Mouse (Mus musculus): ENCODE data around the gene Ccnl2. TPM values are rescaled to one million over a fixed set of nuclear protein-coding genes. Genes with fewer than 3 reads are reported as not detected.
A peak's percentile ranks its signal among the peaks of the same experiment; 100 is the strongest.

The Ccnl2 gene
- polyA plus RNA-seq, 2 experiments, result 51.2 to 65.8 TPM

- no peak for TF ChIP-seq CTCF (IDR thresholded peaks at IDR 0.05; ENCODE audit: low read depth)
- TF ChIP-seq EP300 (IDR thresholded peaks at IDR 0.05; ENCODE audit: low read depth), result no peak
- no peak overlapping the region for H3K9ac ChIP-seq (replicated peaks)
- 77% methylated on average over 7 of the region's 7 CpGs for WGBS (ENCODE audit: insufficient replicate concordance)
- no peak overlapping the region for H3K4me3 ChIP-seq (ENCODE audit: insufficient read depth in 1 of 2, low read depth in 2 of 2, low read length in 2 of 2)
- DNase-seq (ENCODE audit: low read depth in 3 of 3, low spot score in 3 of 3) (no peak), ATAC-seq (ENCODE audit: insufficient read depth) (no peak)
- H3K4me2 ChIP-seq (ENCODE audit: low read depth), result no peak overlapping the region
- no peaks in the 10 kb centered on the region for H3K4me1 ChIP-seq (replicated peaks; ENCODE audit: control insufficient read depth in 2 of 2, insufficient read depth in 2 of 2, low read length in 1 of 2)
- no peaks in the 10 kb centered on the region for H3K9me3 ChIP-seq (ENCODE audit: control insufficient read depth, low read length)
- H3K36me3 ChIP-seq (replicated peaks; ENCODE audit: control insufficient read depth, insufficient read depth, low read depth), result peaks cover 1% of the 10 kb centered on the region; the same call in 1 of the 2 replicates
- no peaks in the 10 kb centered on the region for H3K27me3 ChIP-seq (ENCODE audit: control insufficient read depth, insufficient read depth, low read length)
- no peak overlapping the region for H3K27ac ChIP-seq
Measured at GRCm38 (mm10) chr4:155861787-155862186, 49.5 kb downstream of the Ccnl2 start.

GRCm38 (mm10) chr4:155863001-155863400 lies 50.7 kb downstream of the Ccnl2 start, which contains the start of gene Tas1r3:
Gene Tas1r3, minus strand, starts transcription at chr4:155863362.
- TF ChIP-seq CTCF (IDR thresholded peaks at IDR 0.05; ENCODE audit: low read depth), result no peak
- no peak for TF ChIP-seq EP300 (IDR thresholded peaks at IDR 0.05; ENCODE audit: low read depth)
- Histone ChIP-seq H3K4me2 (ENCODE audit: low read depth) (no peak within 1 kb of the TSS), H3K9ac (replicated peaks) (no peak within 1 kb of the TSS), H3K27ac (no peak within 1 kb of the TSS), H3K27me3 (ENCODE audit: control insufficient read depth, insufficient read depth, low read length) (no peaks in the 10 kb centered on the region), H3K4me1 (replicated peaks; ENCODE audit: control insufficient read depth in 2 of 2, insufficient read depth in 2 of 2, low read length in 1 of 2) (peaks cover 0 to under 1% of the 10 kb centered on the region in 2 experiments; a peak in 1 of 4 replicates), H3K9me3 (ENCODE audit: control insufficient read depth, low read length) (no peaks in the 10 kb centered on the region), H3K4me3 (ENCODE audit: insufficient read depth in 1 of 2, low read depth in 2 of 2, low read length in 2 of 2) (no peak within 1 kb of the TSS), H3K36me3 (replicated peaks; ENCODE audit: control insufficient read depth, insufficient read depth, low read depth) (peaks cover 4% of the 10 kb centered on the region)
- no peak for DNase-seq (ENCODE audit: low read depth in 3 of 3, low spot score in 3 of 3)
- no peak for ATAC-seq (ENCODE audit: insufficient read depth)
- WGBS (ENCODE audit: insufficient replicate concordance), result 58% methylated on average over 5 of the region's 5 CpGs

- Histone ChIP-seq H3K4me1 (replicated peaks; ENCODE audit: control insufficient read depth in 2 of 2, insufficient read depth in 2 of 2, low read length in 1 of 2) (peaks cover 6 to 20% of the 10 kb centered on the region in 2 experiments), H3K9ac (replicated peaks) (peak overlapping the region; percentile 81), H3K4me2 (ENCODE audit: low read depth) (peak overlapping the region; percentile 92), H3K36me3 (replicated peaks; ENCODE audit: control insufficient read depth, insufficient read depth, low read depth) (peaks cover 9% of the 10 kb centered on the region), H3K27me3 (ENCODE audit: control insufficient read depth, insufficient read depth, low read length) (no peaks in the 10 kb centered on the region), H3K9me3 (ENCODE audit: control insufficient read depth, low read length) (no peaks in the 10 kb centered on the region), H3K4me3 (ENCODE audit: insufficient read depth in 1 of 2, low read depth in 2 of 2, low read length in 2 of 2) (peak overlapping the region; percentile 69 to 86), H3K27ac (no peak overlapping the region)
- no peak for TF ChIP-seq EP300 (IDR thresholded peaks at IDR 0.05; ENCODE audit: low read depth)
- no peak for TF ChIP-seq CTCF (IDR thresholded peaks at IDR 0.05; ENCODE audit: low read depth)
- DNase-seq (ENCODE audit: low read depth in 3 of 3, low spot score in 3 of 3) (no peak), ATAC-seq (ENCODE audit: insufficient read depth) (peak; percentile 44)
- 4% methylated on average over 22 of the region's 22 CpGs for whole genome bisulfite sequencing (ENCODE audit: insufficient replicate concordance)
Measured at GRCm38 (mm10) chr4:155868614-155869298, 56.5 kb downstream of the Ccnl2 start.

GRCm38 (mm10) chr4:155869317-155870033 lies 57.2 kb downstream of the Ccnl2 start, which contains the start of the genes Cptp and Ints11:
Gene Cptp, minus strand, starts transcription at chr4:155869440.
Gene Ints11, plus strand, starts transcription at chr4:155869546.
- H3K4me3 ChIP-seq (ENCODE audit: insufficient read depth in 1 of 2, low read depth in 2 of 2, low read length in 2 of 2), result peak within 1 kb of the TSS; percentile 69 to 94
- H3K4me2 ChIP-seq (ENCODE audit: low read depth), result peak within 1 kb of the TSS; percentile 92
- peak within 1 kb of the TSS; percentile 2; the same call in 1 of the 2 replicates for H3K27ac ChIP-seq
- ATAC-seq (ENCODE audit: insufficient read depth) (peak; percentile 96), DNase-seq (ENCODE audit: low read depth in 3 of 3, low spot score in 3 of 3) (peak; percentile 89 to 91 (median 90))
- H3K36me3 ChIP-seq (replicated peaks; ENCODE audit: control insufficient read depth, insufficient read depth, low read depth), result peaks cover 12% of the 10 kb centered on the region
- peaks cover 6 to 20% of the 10 kb centered on the region in 2 experiments for H3K4me1 ChIP-seq (replicated peaks; ENCODE audit: control insufficient read depth in 2 of 2, insufficient read depth in 2 of 2, low read length in 1 of 2)
- TF ChIP-seq EP300 (IDR thresholded peaks at IDR 0.05; ENCODE audit: low read depth), result no peak
- peak; percentile 20; the same call in 1 of the 2 replicates for TF ChIP-seq CTCF (IDR thresholded peaks at IDR 0.05; ENCODE audit: low read depth)
- peak within 1 kb of the TSS; percentile 81 for H3K9ac ChIP-seq (replicated peaks)
- WGBS (ENCODE audit: insufficient replicate concordance), result under 1% methylated on average over 63 of the region's 63 CpGs
- no peaks in the 10 kb centered on the region for H3K9me3 ChIP-seq (ENCODE audit: control insufficient read depth, low read length)
- no peaks in the 10 kb centered on the region for H3K27me3 ChIP-seq (ENCODE audit: control insufficient read depth, insufficient read depth, low read length)

GRCm38 (mm10) chr4:155871404-155871803 lies 59.1 kb downstream of the Ccnl2 start:
- H3K9ac ChIP-seq (replicated peaks), result no peak overlapping the region
- 72% methylated on average over 7 of the region's 7 CpGs for WGBS (ENCODE audit: insufficient replicate concordance)

More at GRCm38 (mm10) chr4:155871404-155871803, 59.1 kb downstream of the Ccnl2 start:
- H3K36me3 ChIP-seq (replicated peaks; ENCODE audit: control insufficient read depth, insufficient read depth, low read depth), result peaks cover 26% of the 10 kb centered on the region
- no peak overlapping the region for H3K27ac ChIP-seq
- H3K4me2 ChIP-seq (ENCODE audit: low read depth), result no peak overlapping the region
- peaks cover 6 to 20% of the 10 kb centered on the region in 2 experiments for H3K4me1 ChIP-seq (replicated peaks; ENCODE audit: control insufficient read depth in 2 of 2, insufficient read depth in 2 of 2, low read length in 1 of 2)
- H3K9me3 ChIP-seq (ENCODE audit: control insufficient read depth, low read length), result no peaks in the 10 kb centered on the region
- H3K4me3 ChIP-seq (ENCODE audit: insufficient read depth in 1 of 2, low read depth in 2 of 2, low read length in 2 of 2), result no peak overlapping the region
- ATAC-seq (ENCODE audit: insufficient read depth), result no peak
- TF ChIP-seq CTCF (IDR thresholded peaks at IDR 0.05; ENCODE audit: low read depth) (no peak), EP300 (IDR thresholded peaks at IDR 0.05; ENCODE audit: low read depth) (no peak)
- no peaks in the 10 kb centered on the region for H3K27me3 ChIP-seq (ENCODE audit: control insufficient read depth, insufficient read depth, low read length)
- DNase-seq (ENCODE audit: low read depth in 3 of 3, low spot score in 3 of 3), result no peak

Small RNA genes within 50 kb of the gene (microRNA-seq; reads per million reads assigned to microRNA genes)
- not detected for gene Gm27743

Other genes starting within 250 kb of the Ccnl2 start
- 4.1 and 4.2 TPM in 2 replicates for gene Slc35e2, start 211.1 kb upstream of the Ccnl2 start, polyA plus RNA-seq (2012; rRNA removed)
- gene Slc35e2, start 211.1 kb upstream of the Ccnl2 start, polyA plus RNA-seq (2014; fragmentation: Nextera tagmentation; extraction: Ambion mirVana), result 6.7 and 7.9 TPM in 2 replicates
- gene Cdk11b, start 187.6 kb upstream of the Ccnl2 start, polyA plus RNA-seq (2012; rRNA removed), result 12.6 and 21.4 TPM in 2 replicates
- gene Cdk11b, start 187.6 kb upstream of the Ccnl2 start, polyA plus RNA-seq (2014; fragmentation: Nextera tagmentation; extraction: Ambion mirVana), result 16.3 and 19.4 TPM in 2 replicates
- not detected in 2 replicates for gene Gm10563, start 167.1 kb upstream of the Ccnl2 start, polyA plus RNA-seq (2012; rRNA removed)
- not detected in 2 replicates for gene Gm10563, start 167.1 kb upstream of the Ccnl2 start, polyA plus RNA-seq (2014; fragmentation: Nextera tagmentation; extraction: Ambion mirVana)
- 3.4 and 5.4 TPM in 2 replicates for gene Mmp23, start 159.1 kb upstream of the Ccnl2 start, polyA plus RNA-seq (2012; rRNA removed)
- 2.8 TPM in 2 replicates for gene Mmp23, start 159.1 kb upstream of the Ccnl2 start, polyA plus RNA-seq (2014; fragmentation: Nextera tagmentation; extraction: Ambion mirVana)
- gene Mib2, start 143.3 kb upstream of the Ccnl2 start, polyA plus RNA-seq (2012; rRNA removed), result 4.8 and 4.9 TPM in 2 replicates
- 1.8 and 1.9 TPM in 2 replicates for gene Mib2, start 143.3 kb upstream of the Ccnl2 start, polyA plus RNA-seq (2014; fragmentation: Nextera tagmentation; extraction: Ambion mirVana)
- gene Fndc10, start 118.1 kb upstream of the Ccnl2 start, polyA plus RNA-seq (2012; rRNA removed), result 0.58 and 0.87 TPM in 2 replicates
- gene Fndc10, start 118.1 kb upstream of the Ccnl2 start, polyA plus RNA-seq (2014; fragmentation: Nextera tagmentation; extraction: Ambion mirVana), result 0.10 and 0.15 TPM in 2 replicates
- gene Ssu72, start 107.7 kb upstream of the Ccnl2 start, polyA plus RNA-seq (2012; rRNA removed), result 38.6 and 39.5 TPM in 2 replicates
- gene Ssu72, start 107.7 kb upstream of the Ccnl2 start, polyA plus RNA-seq (2014; fragmentation: Nextera tagmentation; extraction: Ambion mirVana), result 53.9 and 56.9 TPM in 2 replicates
- 0.06 and 0.17 TPM in 2 replicates for gene Tmem240, start 77.7 kb upstream of the Ccnl2 start, polyA plus RNA-seq (2012; rRNA removed)
- gene Tmem240, start 77.7 kb upstream of the Ccnl2 start, polyA plus RNA-seq (2014; fragmentation: Nextera tagmentation; extraction: Ambion mirVana), result 0.06 TPM in 1 of 2 replicates, not detected in the other
- 28.7 and 41.8 TPM in 2 replicates for gene Atad3a, start 51.4 kb upstream of the Ccnl2 start, polyA plus RNA-seq (2012; rRNA removed)
- 31.2 and 38.7 TPM in 2 replicates for gene Atad3a, start 51.4 kb upstream of the Ccnl2 start, polyA plus RNA-seq (2014; fragmentation: Nextera tagmentation; extraction: Ambion mirVana)
- 0.13 and 0.15 TPM in 2 replicates for gene Vwa1, start 37.8 kb upstream of the Ccnl2 start, polyA plus RNA-seq (2012; rRNA removed)
- gene Vwa1, start 37.8 kb upstream of the Ccnl2 start, polyA plus RNA-seq (2014; fragmentation: Nextera tagmentation; extraction: Ambion mirVana), result 0.14 and 0.19 TPM in 2 replicates
- gene Tmem88b, start 26.6 kb upstream of the Ccnl2 start, polyA plus RNA-seq (2012; rRNA removed), result 0.28 and 0.32 TPM in 2 replicates
- 0.04 and 0.11 TPM in 2 replicates for gene Tmem88b, start 26.6 kb upstream of the Ccnl2 start, polyA plus RNA-seq (2014; fragmentation: Nextera tagmentation; extraction: Ambion mirVana)
- 0.02 and 0.03 TPM in 2 replicates for gene Ankrd65, start 22.1 kb upstream of the Ccnl2 start, polyA plus RNA-seq (2012; rRNA removed)
- not detected in 2 replicates for gene Ankrd65, start 22.1 kb upstream of the Ccnl2 start, polyA plus RNA-seq (2014; fragmentation: Nextera tagmentation; extraction: Ambion mirVana)
- 41.6 and 62.8 TPM in 2 replicates for gene Mrpl20, start 9.6 kb upstream of the Ccnl2 start, polyA plus RNA-seq (2012; rRNA removed)
- gene Mrpl20, start 9.6 kb upstream of the Ccnl2 start, polyA plus RNA-seq (2014; fragmentation: Nextera tagmentation; extraction: Ambion mirVana), result 197 and 200 TPM in 2 replicates
- 67.4 and 77.0 TPM in 2 replicates for gene Aurkaip1, start 18.8 kb downstream of the Ccnl2 start, polyA plus RNA-seq (2012; rRNA removed)
- 117 and 120 TPM in 2 replicates for gene Aurkaip1, start 18.8 kb downstream of the Ccnl2 start, polyA plus RNA-seq (2014; fragmentation: Nextera tagmentation; extraction: Ambion mirVana)
- gene Mxra8, start 27.2 kb downstream of the Ccnl2 start, polyA plus RNA-seq (2012; rRNA removed), result 5.4 and 6.2 TPM in 2 replicates
- gene Mxra8, start 27.2 kb downstream of the Ccnl2 start, polyA plus RNA-seq (2014; fragmentation: Nextera tagmentation; extraction: Ambion mirVana), result 3.9 and 4.9 TPM in 2 replicates
- 20.9 and 24.5 TPM in 2 replicates for gene Dvl1, start 34.9 kb downstream of the Ccnl2 start, polyA plus RNA-seq (2012; rRNA removed)
- 2.8 and 3.9 TPM in 2 replicates for gene Dvl1, start 34.9 kb downstream of the Ccnl2 start, polyA plus RNA-seq (2014; fragmentation: Nextera tagmentation; extraction: Ambion mirVana)
- gene Tas1r3, start 50.9 kb downstream of the Ccnl2 start, polyA plus RNA-seq (2012; rRNA removed), result 0.08 and 0.09 TPM in 2 replicates
- 0.04 and 0.06 TPM in 2 replicates for gene Tas1r3, start 50.9 kb downstream of the Ccnl2 start, polyA plus RNA-seq (2014; fragmentation: Nextera tagmentation; extraction: Ambion mirVana)
- gene Cptp, start 57.0 kb downstream of the Ccnl2 start, polyA plus RNA-seq (2012; rRNA removed), result 5.6 and 6.6 TPM in 2 replicates
- 7.6 and 9.4 TPM in 2 replicates for gene Cptp, start 57.0 kb downstream of the Ccnl2 start, polyA plus RNA-seq (2014; fragmentation: Nextera tagmentation; extraction: Ambion mirVana)
- 16.7 and 22.1 TPM in 2 replicates for gene Ints11, start 57.1 kb downstream of the Ccnl2 start, polyA plus RNA-seq (2012; rRNA removed)
- gene Ints11, start 57.1 kb downstream of the Ccnl2 start, polyA plus RNA-seq (2014; fragmentation: Nextera tagmentation; extraction: Ambion mirVana), result 34.0 and 34.6 TPM in 2 replicates
- 16.8 and 19.4 TPM in 2 replicates for gene Pusl1, start 79.3 kb downstream of the Ccnl2 start, polyA plus RNA-seq (2012; rRNA removed)
- gene Pusl1, start 79.3 kb downstream of the Ccnl2 start, polyA plus RNA-seq (2014; fragmentation: Nextera tagmentation; extraction: Ambion mirVana), result 12.9 and 14.9 TPM in 2 replicates
- 9.4 and 9.6 TPM in 2 replicates for gene Acap3, start 79.3 kb downstream of the Ccnl2 start, polyA plus RNA-seq (2012; rRNA removed)
- 4.7 and 5.5 TPM in 2 replicates for gene Acap3, start 79.3 kb downstream of the Ccnl2 start, polyA plus RNA-seq (2014; fragmentation: Nextera tagmentation; extraction: Ambion mirVana)
- 19.9 and 36.9 TPM in 2 replicates for gene Ube2j2, start 131.3 kb downstream of the Ccnl2 start, polyA plus RNA-seq (2012; rRNA removed)
- 61.5 and 62.3 TPM in 2 replicates for gene Ube2j2, start 131.3 kb downstream of the Ccnl2 start, polyA plus RNA-seq (2014; fragmentation: Nextera tagmentation; extraction: Ambion mirVana)
- 37.4 and 43.2 TPM in 2 replicates for gene C1qtnf12, start 149.8 kb downstream of the Ccnl2 start, polyA plus RNA-seq (2012; rRNA removed)
- 85.1 and 96.2 TPM in 2 replicates for gene C1qtnf12, start 149.8 kb downstream of the Ccnl2 start, polyA plus RNA-seq (2014; fragmentation: Nextera tagmentation; extraction: Ambion mirVana)
- gene B3galt6, start 180.2 kb downstream of the Ccnl2 start, polyA plus RNA-seq (2012; rRNA removed), result 2.8 and 2.9 TPM in 2 replicates
- gene B3galt6, start 180.2 kb downstream of the Ccnl2 start, polyA plus RNA-seq (2014; fragmentation: Nextera tagmentation; extraction: Ambion mirVana), result 3.7 TPM in 2 replicates
- 20.1 and 26.8 TPM in 2 replicates for gene Sdf4, start 180.4 kb downstream of the Ccnl2 start, polyA plus RNA-seq (2012; rRNA removed)
- 72.1 and 79.4 TPM in 2 replicates for gene Sdf4, start 180.4 kb downstream of the Ccnl2 start, polyA plus RNA-seq (2014; fragmentation: Nextera tagmentation; extraction: Ambion mirVana)
- 1.0 and 1.8 TPM in 2 replicates for gene Tnfrsf4, start 201.4 kb downstream of the Ccnl2 start, polyA plus RNA-seq (2012; rRNA removed)
- 0.13 TPM in 2 replicates for gene Tnfrsf4, start 201.4 kb downstream of the Ccnl2 start, polyA plus RNA-seq (2014; fragmentation: Nextera tagmentation; extraction: Ambion mirVana)
- 0.39 and 0.92 TPM in 2 replicates for gene Tnfrsf18, start 213.7 kb downstream of the Ccnl2 start, polyA plus RNA-seq (2012; rRNA removed)
- gene Tnfrsf18, start 213.7 kb downstream of the Ccnl2 start, polyA plus RNA-seq (2014; fragmentation: Nextera tagmentation; extraction: Ambion mirVana), result 0.39 and 0.53 TPM in 2 replicates
- 0.42 and 0.71 TPM in 2 replicates for gene Ttll10, start 246.9 kb downstream of the Ccnl2 start, polyA plus RNA-seq (2012; rRNA removed)
- 0.28 and 0.38 TPM in 2 replicates for gene Ttll10, start 246.9 kb downstream of the Ccnl2 start, polyA plus RNA-seq (2014; fragmentation: Nextera tagmentation; extraction: Ambion mirVana)